In the genomic region with DNA sequence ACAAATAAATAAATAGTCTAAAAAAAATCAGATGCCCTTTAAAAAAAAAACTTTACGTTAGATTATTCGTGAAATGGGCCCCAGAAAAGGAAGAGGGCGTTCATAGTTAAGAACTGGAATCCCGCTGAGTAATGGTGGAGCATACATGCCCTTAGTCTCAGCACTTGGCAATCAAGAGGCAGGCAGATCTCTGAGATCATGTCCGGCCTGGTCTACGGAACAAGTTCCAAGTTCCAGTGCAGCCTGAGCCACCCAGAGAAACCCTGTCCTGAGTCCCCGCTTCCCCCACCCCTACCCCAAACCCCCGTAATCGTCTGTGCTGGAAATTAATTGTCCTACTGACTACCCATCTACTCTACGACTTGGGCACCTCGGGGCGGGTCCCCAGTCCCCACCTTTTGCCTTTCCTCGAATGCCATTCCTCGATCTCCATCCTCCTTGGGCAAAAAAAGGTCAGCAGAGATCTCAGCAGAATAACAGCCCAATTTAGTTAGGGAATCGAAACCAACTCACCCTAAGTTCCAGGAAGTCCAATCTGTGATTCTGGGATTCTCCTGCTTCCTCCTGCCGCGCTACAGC, we compare ENCODE assay signal across 8 mouse cellular contexts. TPM values are rescaled to one million over a fixed set of nuclear protein-coding genes. Genes with fewer than 3 reads are reported as not detected.
DNase-seq lines count a peak whose midpoint lies in the region; ATAC-seq and TF ChIP-seq lines count a peak whose summit lies in the region.

No protein-coding gene starts in this region.

- peaks cover 12% of the 10 kb centered on the region for H3K4me1 ChIP-seq in midbrain, embryonic 10.5 days

- no peak overlapping the region for H3K27ac ChIP-seq in midbrain, embryonic 10.5 days (replicated peaks)

- WGBS in midbrain, embryonic 10.5 days = 32% methylated on average over 17 of the region's 17 CpGs

- peak; percentile 52 for ATAC-seq in granulocyte monocyte progenitor cell, adult 5-6 weeks (replicated peaks; ENCODE audit: poor library complexity, severe bottlenecking)
- ATAC-seq in activated CD4-positive, CD25-positive, alpha-beta regulatory T cell, adult 4 months = no peak

- peak overlapping the region; percentile 61 for H3K4me3 ChIP-seq in C2C12 (ENCODE audit: insufficient read depth, poor library complexity, severe bottlenecking)
- peak overlapping the region; percentile 54 for H3K4me3 ChIP-seq in midbrain, embryonic 10.5 days

- H3ac ChIP-seq in C2C12 (ENCODE audit: control insufficient read depth, insufficient read length, low read depth) = peak overlapping the region; percentile 52

- peaks cover 52% of the 10 kb centered on the region for H3K79me2 ChIP-seq in C2C12 (ENCODE audit: control insufficient read depth, insufficient read depth)

- no peaks in the 10 kb centered on the region for H3K9me3 ChIP-seq in midbrain, embryonic 10.5 days (replicated peaks)

- no peak for TF ChIP-seq CTCF in C2C12 (IDR thresholded peaks at IDR 0.05; ENCODE audit: control insufficient read depth, insufficient read depth, insufficient read length)

- peak; percentile 44 for DNase-seq in MEL-GATA-1-ER (ENCODE audit: extremely low read depth, low read depth)
- peak; percentile 10 to 40 for DNase-seq in kidney, postnatal 25 days
- no peak for DNase-seq in midbrain, embryonic 10.5 days (ENCODE audit: low spot score)
- DNase-seq in layer of hippocampus, adult 9-10 months (ENCODE audit: low spot score) = no peak
- no peak for DNase-seq in testis, postnatal 10 days (ENCODE audit: low spot score)

- H3K36me3 ChIP-seq in C2C12 (ENCODE audit: control insufficient read depth, insufficient read depth) = peaks cover 18% of the 10 kb centered on the region
- no peaks in the 10 kb centered on the region for H3K36me3 ChIP-seq in midbrain, embryonic 10.5 days

- H3K79me3 ChIP-seq in C2C12 (ENCODE audit: low read depth) = peaks cover 28% of the 10 kb centered on the region

- H3K27me3 ChIP-seq in C2C12 (ENCODE audit: control insufficient read depth, insufficient read depth, insufficient read length) = no peaks in the 10 kb centered on the region
- H3K27me3 ChIP-seq in midbrain, embryonic 10.5 days (ENCODE audit: low read depth, poor library complexity, severe bottlenecking) = peaks cover 45% of the 10 kb centered on the region

TF ChIP-seq in C2C12, 6 proteins besides CTCF, POLR2A, EP300 and RAD21:
- TF ChIP-seq CEBPB (IDR thresholded peaks at IDR 0.05; ENCODE audit: low read depth) = no peak
- no peak for TF ChIP-seq FOSL1 (IDR thresholded peaks at IDR 0.05; ENCODE audit: insufficient read depth, low read length, poor library complexity, severe bottlenecking)
- no peak for TF ChIP-seq MAX (IDR thresholded peaks at IDR 0.05)
- TF ChIP-seq MYOD1 (IDR thresholded peaks at IDR 0.05; ENCODE audit: control insufficient read depth, insufficient read length, low read depth) = no peak
- TF ChIP-seq MYOG (IDR thresholded peaks at IDR 0.05; ENCODE audit: control insufficient read depth, extremely low read depth, insufficient read length) = no peak
- TF ChIP-seq USF1 (IDR thresholded peaks at IDR 0.05; ENCODE audit: low read depth) = no peak

RNA-seq across cellular contexts. Expression of a gene that starts 0.6 kb away (rescaled TPM):
- 20.1 TPM for polyA plus RNA-seq in C2C12 (2012; fragmentation: generic; extraction: Trizol)
- 69.6 and 84.6 TPM in 2 replicates for total RNA-seq in granulocyte monocyte progenitor cell, adult 5-6 weeks (2014; fragmentation: Nextera tagmentation)
- total RNA-seq in granulocyte monocyte progenitor cell, adult 5-6 weeks (2017) = 79.5 and 106 TPM in 2 replicates
- 0.25 TPM in 2 replicates for polyA plus RNA-seq in midbrain, embryonic 10.5 days (2016; fragmentation: Nextera tagmentation; extraction: Ambion mirVana)
- 1 to 10 TPM; 5.4 to 7.8 TPM for polyA plus RNA-seq in activated CD4-positive, CD25-positive, alpha-beta regulatory T cell, adult 4 months (2017; shearing (Covaris generic))

RNA-seq across cellular contexts. Expression of a gene that starts 37.4 kb away (rescaled TPM):
- polyA plus RNA-seq in C2C12 (2012; fragmentation: generic; extraction: Trizol) = 28.8 TPM
- 73.8 and 74.6 TPM in 2 replicates for total RNA-seq in granulocyte monocyte progenitor cell, adult 5-6 weeks (2014; fragmentation: Nextera tagmentation)
- total RNA-seq in granulocyte monocyte progenitor cell, adult 5-6 weeks (2017) = 72.6 and 77.3 TPM in 2 replicates
- polyA plus RNA-seq in midbrain, embryonic 10.5 days (2016; fragmentation: Nextera tagmentation; extraction: Ambion mirVana) = 95.2 and 98.9 TPM in 2 replicates
- 10 to 100 TPM; 26.8 to 30.2 TPM for polyA plus RNA-seq in activated CD4-positive, CD25-positive, alpha-beta regulatory T cell, adult 4 months (2017; shearing (Covaris generic))

RNA-seq across cellular contexts. Expression of a gene that starts 56.2 kb away (rescaled TPM):
- 0.06 TPM for polyA plus RNA-seq in C2C12 (2012; fragmentation: generic; extraction: Trizol)
- not detected in 2 replicates for total RNA-seq in granulocyte monocyte progenitor cell, adult 5-6 weeks (2014; fragmentation: Nextera tagmentation)
- not detected in 2 replicates for total RNA-seq in granulocyte monocyte progenitor cell, adult 5-6 weeks (2017)
- polyA plus RNA-seq in midbrain, embryonic 10.5 days (2016; fragmentation: Nextera tagmentation; extraction: Ambion mirVana) = 0.07 TPM in 1 of 2 replicates, not detected in the other
- under 1 TPM in 1 of 2 experiments, not detected in 1; 0.21 TPM for polyA plus RNA-seq in activated CD4-positive, CD25-positive, alpha-beta regulatory T cell, adult 4 months (2017; shearing (Covaris generic))

Comparison
In these comparisons a context has a peak if more than half of its experiments do, and no peak if none do; other contexts are left out.
1. DNase-seq: peak in MEL-GATA-1-ER (single experiment) and kidney, postnatal 25 days (2 of 2); none in midbrain, embryonic 10.5 days (single experiment), layer of hippocampus, adult 9-10 months (single experiment) and testis, postnatal 10 days (single experiment).